Mouse (Mus musculus) heart, embryonic 10.5 days (tissue): Measurements from ENCODE around the gene 4930544D05Rik. TPM values are rescaled to one million over a fixed set of nuclear protein-coding genes. Genes with fewer than 3 reads are reported as not detected.

Experiments
- DNase-seq: peaks from one replicate; pipeline ENCODE4 v3.0.0-alpha.2; 2017; ENCODE audit warnings: low spot score
- H3K27ac ChIP-seq: fragments of 300-500 bp; sonication (generic); 2 replicates; pipeline ENCODE4 v1.5.1; 2016; ENCODE audit warnings: mild to moderate bottlenecking
- H3K27me3 ChIP-seq: fragments of 300-500 bp; sonication (generic); 2 replicates; pipeline ENCODE4 v1.6.1; 2016; ENCODE audit warnings: mild to moderate bottlenecking; ENCODE audit not compliant: poor library complexity, insufficient read depth, severe bottlenecking
- H3K36me3 ChIP-seq: fragments of 300-500 bp; sonication (generic); 2 replicates; pipeline ENCODE4 v1.6.1; 2016; ENCODE audit warnings: mild to moderate bottlenecking, moderate library complexity
- H3K4me1 ChIP-seq: fragments of 300-500 bp; sonication (generic); 2 replicates; pipeline ENCODE4 v1.6.1; 2016; ENCODE audit warnings: mild to moderate bottlenecking
- H3K4me3 ChIP-seq: fragments of 300-500 bp; sonication (generic); 2 replicates; pipeline ENCODE4 v1.5.1; 2016; ENCODE audit warnings: mild to moderate bottlenecking, moderate library complexity
- H3K9me3 ChIP-seq: fragments of 300-500 bp; sonication (generic); 2 replicates; pipeline ENCODE4 v1.6.1; 2016; ENCODE audit warnings: mild to moderate bottlenecking, moderate library complexity
- WGBS: fragments of 180-500 bp; shearing (Covaris S2); methylation state at CpG from one replicate; pipeline ENCODE4 v1.1.7; 2016; 5-methylcytosine and 5-hydroxymethylcytosine counted together
- polyA plus RNA-seq: library from polyadenylated mRNA; unstranded; fragments of >200 nt; fragmentation: Nextera tagmentation; extraction: Ambion mirVana; gene quantifications from 2 replicates; pipeline ENCODE4 v1.2.1, GENCODE M21; 2016

Gene 4930544D05Rik
- polyA plus RNA-seq, 1 experiment from 2014 or later = not detected

DNA sequence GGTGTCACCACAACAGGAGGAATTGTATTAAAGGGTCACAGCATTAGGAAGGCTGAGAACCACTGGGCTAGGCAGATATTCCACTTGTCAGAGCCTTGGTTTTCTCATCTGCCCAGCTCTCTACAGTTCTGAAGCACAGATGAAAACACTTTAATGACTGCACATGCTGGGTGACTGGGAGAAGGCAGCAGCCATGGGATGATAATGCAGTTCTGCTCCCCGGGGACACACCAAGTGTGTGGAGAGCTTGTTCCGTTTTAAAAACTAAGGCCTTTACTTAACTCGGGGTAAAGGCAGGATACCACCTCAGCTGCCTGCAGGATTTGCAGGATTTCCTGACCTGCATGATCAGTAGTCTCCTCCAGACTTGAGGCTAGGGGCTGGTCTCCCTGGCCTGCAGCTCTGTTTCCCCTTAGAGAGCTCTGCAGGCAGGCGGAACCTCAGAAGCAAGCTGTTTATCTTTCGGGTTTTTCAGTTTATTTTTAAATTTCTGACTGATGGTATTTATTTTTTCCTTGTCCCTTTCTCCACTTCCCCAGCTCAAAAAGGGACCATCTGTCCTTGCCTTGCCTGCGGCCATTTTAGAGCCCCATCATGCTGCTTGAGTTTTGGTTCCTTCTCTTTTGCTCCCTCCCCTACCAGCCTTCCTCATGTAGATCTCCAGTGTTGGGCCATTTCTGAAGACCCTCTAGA lies 32.5 kb upstream of the 4930544D05Rik start:
- WGBS = 63% methylated on average over 6 of the region's 6 CpGs
- H3K9me3 ChIP-seq = no peaks in the 10 kb centered on the region
- DNase-seq = no peak
- H3K4me3 ChIP-seq = no peak overlapping the region
- H3K36me3 ChIP-seq = peaks cover 4% of the 10 kb centered on the region; the same call in 1 of the 2 replicates
- H3K27ac ChIP-seq = 0 out of 2 replicates have a peak overlapping the region, but pooled peaks have one; percentile 22
- H3K27me3 ChIP-seq = no peaks in the 10 kb centered on the region
- H3K4me1 ChIP-seq = peaks cover 49% of the 10 kb centered on the region

DNA sequence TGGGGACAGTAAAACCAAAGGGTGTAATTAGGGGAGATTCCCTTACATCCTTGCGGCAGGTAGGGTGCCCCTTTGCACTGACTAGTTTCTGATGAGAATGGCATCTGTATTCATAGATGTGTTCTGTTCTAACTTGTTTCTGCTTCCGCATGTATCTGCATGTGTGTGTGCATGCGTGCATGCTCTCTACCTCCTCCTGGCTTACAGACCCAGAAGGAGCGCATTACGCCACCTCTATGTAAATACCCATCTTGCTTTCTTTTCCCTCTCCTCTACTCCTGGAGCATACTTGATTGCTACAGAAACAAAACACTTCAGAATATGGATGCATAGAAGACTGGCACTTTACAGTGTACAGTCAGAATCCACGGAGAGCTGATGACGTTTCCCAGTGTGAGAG lies 31.9 kb upstream of the 4930544D05Rik start:
- Histone ChIP-seq H3K4me1 (peaks cover 46% of the 10 kb centered on the region), H3K4me3 (no peak overlapping the region), H3K27ac (0 out of 2 replicates have a peak overlapping the region, but pooled peaks have one; percentile 22), H3K36me3 (peaks cover 4% of the 10 kb centered on the region; the same call in 1 of the 2 replicates), H3K9me3 (no peaks in the 10 kb centered on the region), H3K27me3 (no peaks in the 10 kb centered on the region)
- DNase-seq = no peak
- WGBS = 92% methylated on average over 7 of the region's 7 CpGs

- Histone ChIP-seq H3K36me3 (peaks cover 4% of the 10 kb centered on the region; the same call in 1 of the 2 replicates), H3K27me3 (no peaks in the 10 kb centered on the region), H3K27ac (no peak overlapping the region), H3K4me1 (peaks cover 30% of the 10 kb centered on the region), H3K4me3 (no peak overlapping the region), H3K9me3 (no peaks in the 10 kb centered on the region)
- 66% methylated on average over 7 of the region's 7 CpGs for WGBS
- DNase-seq = no peak
Observed at GRCm38 (mm10) chr11:70585457-70585856, 30.2 kb upstream of the 4930544D05Rik start.

DNA sequence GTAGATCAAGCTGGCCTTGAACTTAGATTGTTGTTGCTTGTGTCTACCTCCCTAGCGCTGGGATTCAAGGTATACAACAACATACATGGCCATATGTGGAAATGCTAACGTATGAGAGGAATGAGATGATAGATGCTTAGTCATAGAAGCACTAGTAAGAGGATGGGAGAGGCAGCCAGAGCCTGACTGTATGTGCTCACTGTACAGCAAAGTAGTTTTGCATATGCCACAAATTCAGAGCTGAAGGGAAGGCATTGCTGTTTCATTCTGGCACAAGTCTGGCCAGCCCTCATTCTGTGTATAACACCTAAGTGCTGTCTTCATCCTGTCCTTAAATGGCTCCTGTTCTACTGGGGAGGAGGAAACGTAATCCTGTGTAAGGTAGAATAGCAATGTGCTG lies 29.4 kb upstream of the 4930544D05Rik start:
- 89% methylated on average over 3 of the region's 3 CpGs for WGBS
- H3K4me3 ChIP-seq = no peak overlapping the region
- H3K36me3 ChIP-seq = peaks cover 3% of the 10 kb centered on the region; the same call in 1 of the 2 replicates
- no peaks in the 10 kb centered on the region for H3K9me3 ChIP-seq
- peaks cover 24% of the 10 kb centered on the region for H3K4me1 ChIP-seq
- no peaks in the 10 kb centered on the region for H3K27me3 ChIP-seq
- H3K27ac ChIP-seq = no peak overlapping the region
- no peak for DNase-seq

DNA sequence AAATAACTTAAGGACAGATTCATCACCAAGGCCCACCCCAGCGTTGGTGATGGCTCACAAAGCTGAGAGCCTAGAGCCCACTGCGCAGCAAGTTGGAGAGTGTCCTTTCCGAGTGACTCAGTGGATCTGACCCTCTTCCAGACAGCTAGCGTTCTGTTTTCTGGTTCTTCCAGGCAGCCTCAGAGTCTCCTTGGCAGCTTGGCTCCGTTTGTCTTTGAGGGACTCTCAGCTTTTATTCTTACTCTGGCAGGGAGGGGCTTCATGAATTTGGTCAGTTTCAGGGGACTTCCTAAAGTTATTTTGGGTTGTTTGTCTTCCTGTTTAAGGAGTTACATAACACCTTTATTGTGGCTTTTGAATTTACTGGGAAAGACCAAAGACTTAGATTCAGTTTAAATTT lies 28.7 kb upstream of the 4930544D05Rik start:
- no peak for DNase-seq
- Histone ChIP-seq H3K27ac (no peak overlapping the region), H3K4me1 (peaks cover 24% of the 10 kb centered on the region), H3K27me3 (no peaks in the 10 kb centered on the region), H3K9me3 (no peaks in the 10 kb centered on the region), H3K36me3 (no peaks in the 10 kb centered on the region), H3K4me3 (no peak overlapping the region)
- 74% methylated on average over 5 of the region's 5 CpGs for WGBS

- Histone ChIP-seq H3K27me3 (no peaks in the 10 kb centered on the region), H3K4me3 (no peak overlapping the region), H3K9me3 (no peaks in the 10 kb centered on the region), H3K4me1 (peaks cover 16% of the 10 kb centered on the region; the same call in 1 of the 2 replicates), H3K27ac (no peak overlapping the region), H3K36me3 (0 out of 2 replicates have a peak, but pooled peaks cover 5% of the 10 kb centered on the region)
- no peak for DNase-seq
- WGBS = 96% methylated on average over 1 of the region's 1 CpGs
Observed at GRCm38 (mm10) chr11:70591733-70592132, 23.9 kb upstream of the 4930544D05Rik start.

- no peaks in the 10 kb centered on the region for H3K9me3 ChIP-seq
- H3K4me3 ChIP-seq = no peak overlapping the region
- no peak overlapping the region; the same call in 1 of the 2 replicates for H3K27ac ChIP-seq
- 71% methylated on average over 15 of the region's 15 CpGs for WGBS
- no peak for DNase-seq
- H3K27me3 ChIP-seq = no peaks in the 10 kb centered on the region
- H3K36me3 ChIP-seq = peaks cover 28% of the 10 kb centered on the region
- peaks cover 25% of the 10 kb centered on the region; the same call in 1 of the 2 replicates for H3K4me1 ChIP-seq
Observed at GRCm38 (mm10) chr11:70594253-70594989, 21.2 kb upstream of the 4930544D05Rik start.

GRCm38 (mm10) chr11:70595638-70596037 lies 20.0 kb upstream of the 4930544D05Rik start:
- Histone ChIP-seq H3K4me1 (peaks cover 25% of the 10 kb centered on the region; the same call in 1 of the 2 replicates), H3K27ac (no peak overlapping the region), H3K9me3 (no peaks in the 10 kb centered on the region), H3K36me3 (peaks cover 35% of the 10 kb centered on the region), H3K4me3 (no peak overlapping the region), H3K27me3 (no peaks in the 10 kb centered on the region)
- no peak for DNase-seq
- WGBS = 66% methylated on average over 2 of the region's 2 CpGs

DNA sequence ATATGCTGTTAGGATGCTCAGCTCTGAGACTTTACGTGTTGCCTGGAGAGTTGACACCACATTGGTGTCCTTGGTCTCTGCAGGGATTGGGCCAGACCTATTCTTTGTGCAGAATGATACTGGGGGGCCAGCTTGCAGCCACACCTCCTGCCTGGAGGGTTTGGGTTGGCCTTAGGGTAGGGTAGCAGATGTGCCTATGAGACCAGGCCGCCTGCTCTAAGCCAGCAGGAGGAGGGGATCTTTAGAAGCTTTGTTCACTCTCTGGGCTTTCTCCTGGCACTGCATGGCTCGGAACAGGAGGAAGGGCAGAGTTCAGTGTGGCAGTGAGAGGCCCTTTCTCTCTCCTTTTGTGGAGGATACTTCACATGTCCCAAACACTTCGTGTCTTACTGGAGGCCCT lies 19.6 kb upstream of the 4930544D05Rik start:
- H3K4me3 ChIP-seq = no peak overlapping the region
- 71% methylated on average over 4 of the region's 4 CpGs for WGBS
- H3K27me3 ChIP-seq = no peaks in the 10 kb centered on the region
- no peak for DNase-seq
- 0 out of 2 replicates have a peak overlapping the region, but pooled peaks have one; percentile 42 for H3K27ac ChIP-seq
- H3K36me3 ChIP-seq = peaks cover 35% of the 10 kb centered on the region
- H3K4me1 ChIP-seq = peaks cover 25% of the 10 kb centered on the region; the same call in 1 of the 2 replicates
- H3K9me3 ChIP-seq = no peaks in the 10 kb centered on the region

GRCm38 (mm10) chr11:70597301-70597700 lies 18.3 kb upstream of the 4930544D05Rik start:
- no peaks in the 10 kb centered on the region for H3K9me3 ChIP-seq
- no peak for DNase-seq
- peaks cover 25% of the 10 kb centered on the region; the same call in 1 of the 2 replicates for H3K4me1 ChIP-seq
- H3K27ac ChIP-seq = no peak overlapping the region
- WGBS = 65% methylated on average over 6 of the region's 6 CpGs
- H3K4me3 ChIP-seq = no peak overlapping the region
- peaks cover 46% of the 10 kb centered on the region for H3K36me3 ChIP-seq
- H3K27me3 ChIP-seq = no peaks in the 10 kb centered on the region

GRCm38 (mm10) chr11:70598451-70598953 lies 17.1 kb upstream of the 4930544D05Rik start:
- peaks cover 25% of the 10 kb centered on the region; the same call in 1 of the 2 replicates for H3K4me1 ChIP-seq
- H3K9me3 ChIP-seq = no peaks in the 10 kb centered on the region
- H3K27me3 ChIP-seq = no peaks in the 10 kb centered on the region
- H3K36me3 ChIP-seq = peaks cover 56% of the 10 kb centered on the region
- no peak overlapping the region for H3K4me3 ChIP-seq
- WGBS = 90% methylated on average over 9 of the region's 9 CpGs
- no peak for DNase-seq
- H3K27ac ChIP-seq = no peak overlapping the region

DNA sequence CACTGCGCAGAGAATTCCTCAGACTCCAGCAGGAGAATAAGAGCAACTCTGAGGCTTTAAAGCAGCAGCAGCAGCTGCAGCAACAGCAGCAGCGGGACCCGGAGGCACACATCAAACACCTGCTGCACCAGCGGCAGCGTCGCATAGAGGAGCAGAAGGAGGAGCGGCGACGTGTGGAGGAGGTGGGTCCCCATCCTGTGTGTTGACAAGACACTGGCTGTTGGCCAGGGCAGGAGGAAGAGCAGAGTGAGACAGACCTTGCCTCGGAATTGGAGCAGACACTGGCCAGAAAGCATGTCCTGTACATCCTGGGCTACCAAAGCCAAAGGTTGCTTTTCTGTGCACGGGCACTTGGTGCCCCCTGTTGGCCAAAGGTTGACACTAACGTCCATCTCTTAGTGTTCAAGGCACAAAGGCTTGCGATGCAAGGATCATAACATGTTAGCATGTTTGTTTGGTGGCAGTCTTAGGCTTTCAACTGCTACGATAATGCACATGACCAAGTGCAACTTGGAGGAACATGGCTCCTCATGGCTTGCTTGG lies 10.6 kb upstream of the 4930544D05Rik start:
- Histone ChIP-seq H3K36me3 (peaks cover 87% of the 10 kb centered on the region), H3K4me1 (peaks cover 5% of the 10 kb centered on the region; the same call in 1 of the 2 replicates), H3K27ac (no peak overlapping the region), H3K27me3 (no peaks in the 10 kb centered on the region), H3K9me3 (no peaks in the 10 kb centered on the region), H3K4me3 (no peak overlapping the region)
- WGBS = 59% methylated on average over 14 of the region's 14 CpGs
- DNase-seq = peak; percentile 85
